Mouse (Mus musculus): ENCODE results near the gene Olfr1367. TPM values are rescaled to one million over a fixed set of nuclear protein-coding genes. Genes with fewer than 3 reads are reported as not detected.
A peak's percentile ranks its signal among the peaks of the same experiment; 100 is the strongest.

The Olfr1367 gene
- polyA plus RNA-seq, 1 experiment from 2014 or later: not detected

DNA sequence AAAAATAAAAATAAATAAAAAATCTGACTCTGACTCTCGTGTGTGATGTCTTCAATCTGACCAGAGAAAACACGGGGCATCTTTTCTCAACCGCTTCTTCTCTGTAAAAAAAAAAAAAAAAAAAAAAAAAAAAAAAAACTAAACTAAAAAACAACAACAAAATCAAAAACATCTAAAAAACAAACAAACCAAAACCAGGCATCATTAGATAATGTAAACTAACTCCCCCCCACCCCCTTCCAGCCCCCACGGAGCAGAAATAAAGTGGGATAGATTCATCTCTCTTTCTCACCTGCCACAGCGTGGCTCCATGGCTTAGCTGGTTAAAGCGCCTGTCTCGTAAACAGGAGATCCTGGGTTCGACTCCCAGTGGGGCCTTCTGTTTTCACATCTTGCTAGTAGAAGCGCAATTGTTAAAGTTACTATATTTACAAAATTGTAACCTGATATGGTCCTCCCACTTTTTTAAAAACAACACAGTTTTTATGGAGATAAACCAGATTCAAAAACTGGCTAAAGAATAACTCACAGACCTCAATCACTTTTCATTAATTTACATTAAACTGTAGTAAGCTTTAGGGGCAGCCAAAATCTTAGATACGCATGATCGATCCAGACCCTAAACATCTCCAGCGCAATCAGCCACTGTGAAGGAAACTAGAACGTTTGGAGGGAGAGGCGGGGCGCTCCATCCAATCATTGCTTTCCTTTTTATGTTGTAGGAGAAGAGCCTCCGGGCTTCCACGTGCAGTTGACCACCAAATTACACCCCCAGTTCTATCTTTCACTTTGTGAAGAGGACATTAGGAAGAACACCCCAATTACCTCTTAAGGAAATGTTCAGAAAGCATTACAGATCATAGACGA, 24.0 kb upstream of the Olfr1367 start:
- Histone ChIP-seq H3K27ac (ENCODE audit: low read length) (no peak overlapping the region), H3K4me3 (ENCODE audit: low read depth, low read length) (no peak overlapping the region; the same call in 1 of the 2 replicates), H3K27me3 (ENCODE audit: control insufficient read depth, insufficient read depth, low read depth, low read length) (peaks cover 15% of the 10 kb centered on the region), H3K4me1 (ENCODE audit: control insufficient read depth, low read depth, low read length) (peaks cover 11% of the 10 kb centered on the region), H3K36me3 (ENCODE audit: control insufficient read depth, insufficient read depth) (no peaks in the 10 kb centered on the region), H3K9ac (ENCODE audit: low read depth, low read length) (no peak overlapping the region), H3K9me3 (replicated peaks; ENCODE audit: control insufficient read depth, low read length) (no peaks in the 10 kb centered on the region), H3K4me2 (ENCODE audit: low read depth, low read length) (peak overlapping the region; percentile 41)
- 12% methylated on average over 18 of the region's 18 CpGs for WGBS (ENCODE audit: insufficient replicate concordance)
- no peak for ATAC-seq (ENCODE audit: low read depth)

DNA sequence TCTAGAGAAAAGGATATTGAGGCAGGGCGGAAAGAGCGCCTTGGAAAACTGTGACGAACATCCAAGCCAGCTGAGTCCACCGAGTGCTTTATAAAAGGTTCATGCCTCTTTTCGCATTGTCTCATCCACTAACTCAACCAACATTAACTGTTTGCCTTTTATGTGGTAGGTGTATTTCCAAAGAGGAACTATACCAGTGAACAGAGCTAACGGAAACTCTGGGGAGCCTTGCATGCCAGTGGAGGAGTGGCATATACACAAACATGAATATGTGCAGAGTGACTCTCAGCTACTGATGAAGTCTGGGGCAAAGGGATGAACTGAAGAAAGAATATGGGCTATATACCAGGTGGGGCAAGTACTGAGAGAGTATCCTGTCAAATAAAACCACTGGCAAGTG, 23.3 kb upstream of the Olfr1367 start:
- 42% methylated on average over 6 of the region's 6 CpGs for WGBS (ENCODE audit: insufficient replicate concordance)
- Histone ChIP-seq H3K27me3 (ENCODE audit: control insufficient read depth, insufficient read depth, low read depth, low read length) (peaks cover 20% of the 10 kb centered on the region), H3K4me1 (ENCODE audit: control insufficient read depth, low read depth, low read length) (peaks cover 11% of the 10 kb centered on the region), H3K4me2 (ENCODE audit: low read depth, low read length) (0 out of 2 replicates have a peak overlapping the region, but pooled peaks have one; percentile 28), H3K9ac (ENCODE audit: low read depth, low read length) (no peak overlapping the region), H3K36me3 (ENCODE audit: control insufficient read depth, insufficient read depth) (no peaks in the 10 kb centered on the region), H3K4me3 (ENCODE audit: low read depth, low read length) (no peak overlapping the region), H3K9me3 (replicated peaks; ENCODE audit: control insufficient read depth, low read length) (no peaks in the 10 kb centered on the region), H3K27ac (ENCODE audit: low read length) (no peak overlapping the region)
- ATAC-seq (ENCODE audit: low read depth): no peak

GRCm38 (mm10) chr13:21326191-21326590, 20.5 kb upstream of the Olfr1367 start:
- Histone ChIP-seq H3K4me3 (ENCODE audit: low read depth, low read length) (no peak overlapping the region), H3K9me3 (replicated peaks; ENCODE audit: control insufficient read depth, low read length) (no peaks in the 10 kb centered on the region), H3K36me3 (ENCODE audit: control insufficient read depth, insufficient read depth) (no peaks in the 10 kb centered on the region), H3K27me3 (ENCODE audit: control insufficient read depth, insufficient read depth, low read depth, low read length) (peaks cover 20% of the 10 kb centered on the region), H3K4me2 (ENCODE audit: low read depth, low read length) (peak overlapping the region; percentile 73), H3K27ac (ENCODE audit: low read length) (no peak overlapping the region), H3K9ac (ENCODE audit: low read depth, low read length) (no peak overlapping the region), H3K4me1 (ENCODE audit: control insufficient read depth, low read depth, low read length) (peaks cover 11% of the 10 kb centered on the region)
- 4% methylated on average over 4 of the region's 4 CpGs for WGBS (ENCODE audit: insufficient replicate concordance)
- ATAC-seq (ENCODE audit: low read depth): peak; percentile 41; the same call in 1 of the 2 replicates

DNA sequence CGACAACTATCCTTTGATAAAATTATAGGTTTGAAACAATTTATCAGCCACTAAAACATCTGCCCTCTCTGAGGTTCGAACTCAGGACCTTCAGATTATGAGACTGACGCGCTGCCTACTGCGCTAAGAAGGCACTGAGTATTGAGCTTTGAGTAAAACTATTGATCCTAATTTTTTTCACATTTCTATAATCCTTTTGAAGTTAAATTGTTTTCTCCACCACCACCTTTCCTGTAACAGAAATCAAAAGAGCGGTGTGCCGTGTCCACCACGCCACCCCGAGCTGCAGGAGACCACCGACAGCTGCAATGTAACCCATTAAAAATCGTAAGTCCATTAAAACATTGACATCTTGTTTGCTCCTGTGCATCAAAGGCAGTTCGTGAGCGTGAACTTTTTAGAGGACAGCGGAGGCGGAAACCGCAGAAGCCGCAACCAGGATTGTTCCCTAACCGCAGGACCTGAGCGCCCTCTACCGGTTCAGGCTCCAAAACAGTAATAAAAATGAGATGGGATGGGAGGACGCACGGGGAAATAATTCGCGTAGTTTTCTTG, 20.0 kb upstream of the Olfr1367 start:
- Histone ChIP-seq H3K9ac (ENCODE audit: low read depth, low read length) (no peak overlapping the region), H3K4me1 (ENCODE audit: control insufficient read depth, low read depth, low read length) (peaks cover 11% of the 10 kb centered on the region), H3K36me3 (ENCODE audit: control insufficient read depth, insufficient read depth) (no peaks in the 10 kb centered on the region), H3K9me3 (replicated peaks; ENCODE audit: control insufficient read depth, low read length) (no peaks in the 10 kb centered on the region), H3K4me3 (ENCODE audit: low read depth, low read length) (peak overlapping the region; percentile 55), H3K27ac (ENCODE audit: low read length) (no peak overlapping the region), H3K4me2 (ENCODE audit: low read depth, low read length) (peak overlapping the region; percentile 73), H3K27me3 (ENCODE audit: control insufficient read depth, insufficient read depth, low read depth, low read length) (peaks cover 16% of the 10 kb centered on the region)
- peak; percentile 58 for ATAC-seq (ENCODE audit: low read depth)
- WGBS (ENCODE audit: insufficient replicate concordance): under 1% methylated on average over 24 of the region's 24 CpGs

- under 1% methylated on average over 9 of the region's 9 CpGs for WGBS (ENCODE audit: insufficient replicate concordance)
- peaks cover 11% of the 10 kb centered on the region for H3K4me1 ChIP-seq (ENCODE audit: control insufficient read depth, low read depth, low read length)
- peak overlapping the region; percentile 73 for H3K4me2 ChIP-seq (ENCODE audit: low read depth, low read length)
- peak overlapping the region; percentile 55 for H3K4me3 ChIP-seq (ENCODE audit: low read depth, low read length)
- H3K27me3 ChIP-seq (ENCODE audit: control insufficient read depth, insufficient read depth, low read depth, low read length): peaks cover 12% of the 10 kb centered on the region
- no peak overlapping the region for H3K9ac ChIP-seq (ENCODE audit: low read depth, low read length)
- H3K27ac ChIP-seq (ENCODE audit: low read length): no peak overlapping the region
- ATAC-seq (ENCODE audit: low read depth): no peak
- no peaks in the 10 kb centered on the region for H3K9me3 ChIP-seq (replicated peaks; ENCODE audit: control insufficient read depth, low read length)
- H3K36me3 ChIP-seq (ENCODE audit: control insufficient read depth, insufficient read depth): no peaks in the 10 kb centered on the region
These were observed 19.3 kb upstream of the Olfr1367 start for GRCm38 (mm10) chr13:21327424-21327823.

DNA sequence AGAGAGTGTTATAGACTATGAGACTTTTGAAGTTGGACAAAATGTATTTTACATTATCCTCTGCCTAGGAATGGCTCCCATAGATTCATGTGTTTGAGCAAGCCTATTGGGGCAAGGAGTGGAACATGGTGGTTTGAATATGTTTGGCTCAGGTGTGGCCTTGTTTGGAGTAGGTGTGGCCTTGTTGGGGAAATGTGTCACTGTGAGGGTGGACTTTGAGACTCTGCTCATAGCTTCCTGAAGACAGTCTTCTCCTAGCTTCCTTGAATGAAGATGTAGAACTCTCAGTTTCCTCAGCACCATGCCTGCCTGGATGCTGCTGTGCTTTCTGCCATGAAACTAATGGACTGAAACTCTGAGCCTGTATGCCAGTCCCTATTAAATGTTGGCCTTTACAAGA, 3.9 kb downstream of the Olfr1367 start:
- Histone ChIP-seq H3K27ac (ENCODE audit: low read length) (no peak overlapping the region), H3K4me3 (ENCODE audit: low read depth, low read length) (no peak overlapping the region), H3K27me3 (ENCODE audit: control insufficient read depth, insufficient read depth, low read depth, low read length) (no peaks in the 10 kb centered on the region), H3K4me1 (ENCODE audit: control insufficient read depth, low read depth, low read length) (no peaks in the 10 kb centered on the region), H3K4me2 (ENCODE audit: low read depth, low read length) (no peak overlapping the region), H3K9ac (ENCODE audit: low read depth, low read length) (no peak overlapping the region), H3K9me3 (replicated peaks; ENCODE audit: control insufficient read depth, low read length) (no peaks in the 10 kb centered on the region), H3K36me3 (ENCODE audit: control insufficient read depth, insufficient read depth) (no peaks in the 10 kb centered on the region)
- ATAC-seq (ENCODE audit: low read depth): no peak

DNA sequence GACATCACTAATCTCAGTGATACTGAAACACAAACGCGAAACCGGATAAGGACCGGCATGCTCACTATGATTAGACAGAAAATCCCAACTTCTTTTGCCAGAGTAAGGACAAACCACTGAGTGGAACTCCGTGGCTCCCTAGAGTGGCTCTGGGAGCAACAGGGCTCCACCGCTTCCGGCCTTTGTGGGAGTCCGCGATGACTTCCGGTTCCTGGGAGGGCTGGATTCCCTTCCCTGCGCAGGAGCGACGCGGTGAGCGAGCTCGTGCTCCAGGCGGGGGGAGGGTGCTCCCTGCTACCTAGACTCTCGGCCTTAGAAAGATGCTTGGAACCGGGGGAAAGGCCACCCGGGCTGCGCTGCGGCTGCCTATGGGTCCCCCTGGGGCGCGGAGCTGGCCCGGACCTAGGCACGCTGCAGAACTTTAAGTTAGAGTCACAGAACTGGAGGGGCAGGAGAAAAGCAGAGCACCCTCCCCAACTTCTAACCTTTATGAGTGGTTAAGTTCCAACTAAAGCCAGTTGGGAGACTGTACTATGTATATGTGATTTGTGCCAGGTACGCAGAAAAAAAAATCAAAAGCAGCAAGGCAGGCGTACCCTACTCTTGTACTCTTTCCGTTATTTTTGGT, 16.0 kb downstream of the Olfr1367 start, which contains the start of gene Zscan12:
Gene Zscan12 (plus strand): TSS at position 200 of the 628 bp plus-strand sequence.
- ATAC-seq (ENCODE audit: low read depth): peak; percentile 100
- Histone ChIP-seq H3K4me1 (ENCODE audit: control insufficient read depth, low read depth, low read length) (peaks cover 7% of the 10 kb centered on the region), H3K9ac (ENCODE audit: low read depth, low read length) (peak within 1 kb of the TSS; percentile 86), H3K36me3 (ENCODE audit: control insufficient read depth, insufficient read depth) (no peaks in the 10 kb centered on the region), H3K27ac (ENCODE audit: low read length) (peak within 1 kb of the TSS; percentile 59), H3K9me3 (replicated peaks; ENCODE audit: control insufficient read depth, low read length) (no peaks in the 10 kb centered on the region), H3K27me3 (ENCODE audit: control insufficient read depth, insufficient read depth, low read depth, low read length) (no peaks in the 10 kb centered on the region), H3K4me3 (ENCODE audit: low read depth, low read length) (peak within 1 kb of the TSS; percentile 94), H3K4me2 (ENCODE audit: low read depth, low read length) (peak within 1 kb of the TSS; percentile 76)
- WGBS (ENCODE audit: insufficient replicate concordance): under 1% methylated on average over 29 of the region's 29 CpGs

- no peak for ATAC-seq (ENCODE audit: low read depth)
- Histone ChIP-seq H3K27me3 (ENCODE audit: control insufficient read depth, insufficient read depth, low read depth, low read length) (no peaks in the 10 kb centered on the region), H3K4me1 (ENCODE audit: control insufficient read depth, low read depth, low read length) (peaks cover 7% of the 10 kb centered on the region), H3K27ac (ENCODE audit: low read length) (no peak overlapping the region), H3K4me2 (ENCODE audit: low read depth, low read length) (peak overlapping the region; percentile 76), H3K36me3 (ENCODE audit: control insufficient read depth, insufficient read depth) (no peaks in the 10 kb centered on the region; the same call in 1 of the 2 replicates), H3K4me3 (ENCODE audit: low read depth, low read length) (peak overlapping the region; percentile 94), H3K9ac (ENCODE audit: low read depth, low read length) (no peak overlapping the region), H3K9me3 (replicated peaks; ENCODE audit: control insufficient read depth, low read length) (no peaks in the 10 kb centered on the region)
- WGBS (ENCODE audit: insufficient replicate concordance): 75% methylated on average over 12 of the region's 12 CpGs
These were observed 17.0 kb downstream of the Olfr1367 start for GRCm38 (mm10) chr13:21363719-21364118.

Data from liver, embryonic 16.5 days (tissue).